Mouse (Mus musculus): Measurements from ENCODE around the gene Gm16253. TPM values are rescaled to one million over a fixed set of nuclear protein-coding genes. Genes with fewer than 3 reads are reported as not detected.
"Not testable (repeated sequence)": the region's sequence is repeated elsewhere in the genome, so short reads cannot be mapped to it uniquely, and the experiment has no call there.

The Gm16253 gene
- total RNA-seq, 2 experiments from 2014 or later = 1.1 TPM; not detected in 1

DNA sequence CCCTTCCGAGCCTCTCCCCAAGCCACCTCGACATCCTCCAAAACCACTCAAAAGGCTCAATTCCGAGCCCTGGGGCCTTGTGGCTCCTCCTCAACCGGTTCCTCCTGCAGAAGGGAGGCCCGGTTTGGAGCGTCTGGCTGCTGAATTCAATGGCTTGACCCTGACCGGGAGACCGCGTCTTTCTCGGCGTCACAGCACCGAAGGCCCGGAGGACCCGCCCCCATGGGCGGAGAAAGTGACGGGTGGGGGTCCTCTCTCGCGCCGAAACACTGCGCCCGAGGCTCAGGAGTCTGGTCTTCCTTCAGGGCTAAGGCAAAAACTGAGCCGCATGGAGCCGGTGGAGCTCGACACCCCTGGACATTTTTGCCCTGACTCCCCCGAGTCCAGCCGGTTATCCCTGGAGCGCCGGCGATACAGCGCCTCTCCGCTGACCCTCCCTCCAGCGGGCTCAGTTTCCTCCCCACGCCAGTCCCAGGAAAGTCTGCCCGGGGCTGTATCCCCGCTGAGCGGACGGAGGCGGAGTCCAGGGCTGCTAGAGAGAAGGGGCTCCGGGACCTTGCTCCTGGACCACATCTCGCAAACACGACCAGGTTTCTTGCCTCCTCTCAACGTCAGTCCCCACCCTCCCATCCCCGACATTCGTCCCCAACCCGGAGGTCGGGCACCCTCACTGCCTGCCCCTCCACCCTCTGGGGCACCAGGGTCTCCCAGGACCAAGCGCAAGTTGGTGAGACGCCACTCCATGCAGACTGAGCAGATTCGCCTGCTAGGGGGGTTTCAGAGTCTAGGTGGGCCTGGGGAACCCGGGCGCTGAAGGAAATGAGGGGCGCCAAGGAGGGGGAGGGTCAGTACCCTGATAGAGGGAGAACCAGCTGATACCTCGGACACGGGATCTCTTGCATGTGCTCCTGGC lies 21.6 kb downstream of the Gm16253 start:
- Histone ChIP-seq H3K4me3 (peak overlapping the region; percentile 75), H3K27ac (peak overlapping the region; percentile 84)
- no peak for TF ChIP-seq CTCF (IDR thresholded peaks at IDR 0.05)
- peak; percentile 85 for DNase-seq
- intact Hi-C loops (cut with DNase I) = loop anchor here (5.0 kb wide), 1 partner anchor 51 kb away; no protein-coding TSS in a partner anchor

DNA sequence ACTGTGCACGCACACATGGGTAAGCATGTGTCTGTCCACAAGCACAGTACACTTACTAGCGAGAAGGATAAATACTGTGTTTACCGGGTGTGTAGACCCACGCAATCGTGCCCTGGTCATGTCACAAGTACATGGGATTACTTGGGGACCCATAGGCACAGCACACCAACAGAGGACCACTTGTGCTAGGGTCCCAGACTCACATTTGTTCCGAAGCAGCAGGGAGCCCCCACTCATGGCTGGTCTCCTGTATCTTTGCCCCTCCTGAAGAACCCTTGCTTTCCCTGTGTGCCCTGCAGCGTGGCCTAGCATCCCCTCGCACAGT lies 22.2 kb downstream of the Gm16253 start:
- intact Hi-C loops (cut with DNase I) = loop anchor here (5.0 kb wide), 1 partner anchor 52 kb away; no protein-coding TSS in a partner anchor
- no peak for DNase-seq
- no peak overlapping the region for H3K27ac ChIP-seq
- H3K4me3 ChIP-seq = no peak overlapping the region
- no peak for TF ChIP-seq CTCF (IDR thresholded peaks at IDR 0.05)

DNA sequence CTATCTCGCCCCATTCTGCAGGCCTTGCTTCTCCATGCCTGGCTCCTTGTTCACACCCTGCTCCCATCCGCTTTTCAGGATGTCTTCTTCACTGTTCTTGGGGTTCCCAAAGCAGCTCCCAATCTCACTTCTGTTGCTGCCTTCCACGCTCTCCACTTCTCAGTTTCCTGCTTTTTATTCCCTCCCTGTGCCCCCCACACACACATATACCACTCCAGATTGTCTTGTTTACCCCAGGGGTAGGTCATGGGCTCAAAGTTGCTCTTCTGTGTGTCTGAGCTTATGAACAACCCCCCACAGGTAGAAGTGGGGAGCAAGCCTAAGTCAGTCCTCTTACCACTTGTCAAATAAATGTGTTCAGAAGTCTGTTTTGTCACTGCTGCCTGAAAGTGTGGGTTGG lies 22.6 kb downstream of the Gm16253 start:
- Histone ChIP-seq H3K4me3 (no peak overlapping the region), H3K27ac (no peak overlapping the region)
- TF ChIP-seq CTCF (IDR thresholded peaks at IDR 0.05) = no peak
- intact Hi-C loops (cut with DNase I) = loop anchor here (5.0 kb wide), 1 partner anchor 52 kb away; no protein-coding TSS in a partner anchor
- DNase-seq = no peak

DNA sequence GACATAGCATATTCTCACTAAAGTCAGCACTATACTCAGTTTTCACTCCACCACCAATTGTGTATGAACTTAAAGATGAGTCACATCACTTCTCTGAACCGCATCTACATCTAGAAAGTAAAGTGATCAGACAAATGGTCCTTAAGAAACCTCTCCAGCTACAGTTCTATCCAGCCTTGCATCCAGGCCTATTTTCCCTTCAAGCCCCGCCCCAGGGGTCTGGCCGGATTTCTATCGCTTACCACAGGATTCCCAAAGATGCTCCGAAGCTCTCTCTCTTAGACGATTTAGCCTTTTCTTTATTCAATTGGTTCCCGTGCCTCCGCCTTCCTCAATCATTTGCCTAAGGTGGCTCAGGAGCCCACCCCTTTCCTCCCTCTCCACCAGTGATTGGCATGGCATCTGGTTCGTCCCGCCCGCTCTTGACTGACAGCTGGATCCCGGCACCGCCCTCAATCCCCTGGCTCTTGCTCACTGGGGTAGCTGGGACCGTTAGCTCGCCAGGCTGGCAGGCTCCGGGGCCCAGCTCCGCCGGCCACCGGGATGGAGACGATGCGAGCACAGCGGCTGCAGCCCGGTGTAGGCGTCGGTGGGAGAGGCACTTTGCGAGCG lies 24.0 kb downstream of the Gm16253 start, which contains the start of gene Lix1l:
Gene Lix1l (plus strand): TSS at position 511 of the 612 bp plus-strand sequence.
- Histone ChIP-seq H3K4me3 (peak within 1 kb of the TSS; percentile 90), H3K27ac (peak within 1 kb of the TSS; percentile 89)
- DNase-seq = peak; percentile 96
- intact Hi-C loops (cut with DNase I) = loop anchor here (2.0 kb wide), 1 partner anchor 28 kb away; the partner anchor contains the start of gene Rbm8a
- no peak for TF ChIP-seq CTCF (IDR thresholded peaks at IDR 0.05)

DNA sequence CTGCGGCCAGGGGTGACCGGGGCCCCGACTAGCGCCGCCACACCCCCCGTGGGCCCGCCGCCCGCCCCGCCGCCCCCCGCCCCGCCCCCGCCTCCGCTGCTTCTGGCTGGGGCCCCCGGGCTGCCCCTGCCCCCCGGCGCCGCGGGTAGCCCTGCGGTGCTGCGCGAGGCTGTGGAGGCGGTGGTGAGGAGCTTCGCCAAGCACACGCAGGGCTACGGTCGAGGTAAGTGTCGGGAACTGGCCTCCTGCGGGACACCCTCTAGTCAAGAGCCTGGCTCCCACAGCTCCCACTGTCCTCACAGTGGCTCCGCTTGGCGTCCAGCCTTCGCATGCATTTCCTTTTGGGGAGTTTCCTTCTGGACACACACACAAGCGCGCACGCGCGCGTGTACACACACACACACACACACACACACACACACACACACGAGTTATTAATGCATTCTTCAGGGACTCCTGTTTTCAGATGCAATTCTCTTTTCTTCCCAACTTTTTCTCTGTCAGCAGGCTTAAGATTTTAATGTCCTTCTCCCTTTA lies 24.5 kb downstream of the Gm16253 start:
- DNase-seq = peak; percentile 82
- Histone ChIP-seq H3K27ac (peak overlapping the region; percentile 89), H3K4me3 (peak overlapping the region; percentile 90)
- no peak for TF ChIP-seq CTCF (IDR thresholded peaks at IDR 0.05)
- intact Hi-C loops (cut with DNase I) = loop anchor here (2.0 kb wide), 1 partner anchor 27 kb away; the partner anchor contains the start of gene Rbm8a

DNA sequence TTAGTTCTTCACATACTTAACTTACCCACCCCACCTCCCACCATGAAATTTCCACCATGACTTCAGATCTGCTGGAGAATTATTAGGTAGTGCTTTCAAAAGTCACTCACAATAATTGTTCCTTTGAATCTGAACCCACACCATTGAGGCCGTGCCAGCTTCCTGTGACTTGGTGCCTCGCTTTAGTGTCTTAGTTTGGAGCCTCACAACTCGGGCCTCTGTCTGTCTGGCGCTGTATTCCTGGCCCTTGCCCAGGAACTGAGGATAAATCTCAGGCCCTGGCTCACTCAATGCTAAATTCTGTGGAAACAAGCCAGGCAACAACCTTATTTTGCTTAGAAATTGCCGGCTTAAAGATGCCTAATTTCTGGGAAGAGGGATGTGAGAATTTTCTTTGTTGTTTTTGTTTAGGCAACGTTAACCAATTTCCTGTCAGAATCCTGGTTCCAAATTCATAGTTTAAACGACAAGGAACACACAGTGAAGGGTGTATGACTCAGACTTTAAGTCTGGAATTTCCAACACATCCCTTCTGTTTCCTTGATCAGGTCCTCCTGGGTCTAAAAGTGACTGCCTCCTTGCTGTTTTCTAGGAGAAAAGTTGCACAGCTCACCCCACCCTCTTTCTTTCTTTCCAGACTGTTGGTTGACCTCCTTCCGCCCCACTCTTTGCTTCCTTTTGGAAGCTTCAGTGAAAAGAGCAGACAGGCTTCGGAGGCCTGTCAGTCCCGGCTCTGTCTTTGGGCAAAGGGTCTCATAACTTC lies 25.3 kb downstream of the Gm16253 start:
- peak overlapping the region; percentile 90 for H3K4me3 ChIP-seq
- H3K27ac ChIP-seq = peak overlapping the region; percentile 89
- no peak for TF ChIP-seq CTCF (IDR thresholded peaks at IDR 0.05)
- DNase-seq = peak; percentile 46
- intact Hi-C loops (cut with DNase I) = loop anchor here (2.0 kb wide), 1 partner anchor 27 kb away; the partner anchor contains the start of gene Rbm8a

DNA sequence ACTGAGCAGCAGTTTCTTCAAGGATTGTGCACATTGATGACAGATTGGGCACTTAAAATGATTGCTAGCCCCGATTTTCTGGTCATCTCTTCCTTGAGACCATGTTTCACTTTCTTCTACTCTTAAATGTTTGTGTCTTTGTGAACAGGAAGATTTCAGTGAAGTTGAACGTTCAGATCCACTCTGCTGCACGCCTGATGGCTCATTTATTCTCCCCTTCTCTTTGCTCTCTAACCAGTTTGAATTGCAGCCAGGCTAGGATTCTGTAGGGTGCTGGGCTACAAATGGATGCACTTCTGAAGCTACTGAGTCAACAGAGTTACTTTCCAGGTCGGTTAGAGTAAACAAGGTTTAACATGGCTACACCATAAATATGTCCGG lies 25.9 kb downstream of the Gm16253 start:
- DNase-seq = no peak
- Histone ChIP-seq H3K4me3 (peak overlapping the region; percentile 90), H3K27ac (peak overlapping the region; percentile 89)
- no peak for TF ChIP-seq CTCF (IDR thresholded peaks at IDR 0.05)
- intact Hi-C loops (cut with DNase I) = no loop called here

DNA sequence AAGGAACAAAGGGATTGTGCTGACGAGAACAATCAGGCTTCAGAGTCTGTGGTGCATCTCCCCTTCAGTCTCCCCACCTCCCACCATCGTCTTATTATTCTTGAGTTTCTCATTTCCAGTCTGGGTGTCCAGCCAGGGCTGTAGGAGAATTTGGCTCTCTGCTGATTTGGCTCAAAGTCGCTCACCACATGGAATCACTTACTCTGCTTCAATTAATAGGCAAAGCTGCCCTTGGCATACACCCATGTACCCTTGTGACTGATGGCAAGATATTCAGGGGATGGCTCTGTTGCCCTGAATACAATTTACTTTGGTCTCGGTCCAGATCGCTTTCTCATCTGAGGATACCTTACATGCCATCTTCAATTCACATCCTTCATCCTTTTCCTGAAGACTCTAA lies 26.5 kb downstream of the Gm16253 start:
- intact Hi-C loops (cut with DNase I) = no loop called here
- Histone ChIP-seq H3K27ac (peak overlapping the region; percentile 89), H3K4me3 (peak overlapping the region; percentile 90)
- DNase-seq = no peak
- no peak for TF ChIP-seq CTCF (IDR thresholded peaks at IDR 0.05)

DNA sequence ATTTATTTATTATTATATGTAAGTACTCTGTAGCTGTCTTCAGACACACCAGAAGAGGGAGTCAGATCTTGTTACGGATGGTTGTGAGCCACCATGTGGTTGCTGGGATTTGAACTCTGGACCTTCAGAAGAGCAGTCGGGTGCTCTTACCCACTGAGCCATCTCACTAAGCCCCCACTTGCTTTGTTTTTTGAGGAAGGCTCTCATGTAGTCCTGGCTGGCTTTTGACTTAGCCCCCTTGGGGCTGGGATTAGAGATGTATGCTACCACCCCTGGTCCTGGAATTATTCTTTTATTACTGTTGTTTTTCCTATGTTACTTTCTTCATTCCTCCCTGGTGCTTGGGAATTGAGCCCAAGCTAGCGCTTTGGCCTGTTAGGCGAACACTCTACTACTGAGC lies 29.2 kb downstream of the Gm16253 start:
- H3K27ac ChIP-seq; intact Hi-C loops (cut with DNase I); DNase-seq; H3K4me3 ChIP-seq: not testable (repeated sequence)

DNA sequence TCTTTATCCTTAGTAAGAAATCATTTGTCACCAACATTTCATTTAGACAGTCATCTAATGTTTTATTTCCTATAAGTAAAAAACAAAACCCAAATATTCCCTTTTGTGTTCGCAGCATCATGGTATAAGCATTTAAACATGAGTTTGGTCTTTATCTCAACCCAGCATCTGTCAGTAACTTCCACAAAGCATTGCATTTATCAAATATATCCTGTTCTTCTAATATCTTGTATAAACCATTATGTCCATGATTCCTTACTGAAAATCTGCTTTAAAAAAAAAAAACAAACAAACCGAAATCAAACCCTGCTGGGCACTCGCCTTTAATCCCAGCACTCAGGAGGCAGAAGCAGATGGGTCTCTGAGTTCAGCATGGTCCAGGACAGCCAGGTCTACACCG lies 29.8 kb downstream of the Gm16253 start:
- no peak overlapping the region for H3K27ac ChIP-seq
- no peak for TF ChIP-seq CTCF (IDR thresholded peaks at IDR 0.05)
- DNase-seq = no peak
- H3K4me3 ChIP-seq = no peak overlapping the region
- intact Hi-C loops (cut with DNase I) = no loop called here

DNA sequence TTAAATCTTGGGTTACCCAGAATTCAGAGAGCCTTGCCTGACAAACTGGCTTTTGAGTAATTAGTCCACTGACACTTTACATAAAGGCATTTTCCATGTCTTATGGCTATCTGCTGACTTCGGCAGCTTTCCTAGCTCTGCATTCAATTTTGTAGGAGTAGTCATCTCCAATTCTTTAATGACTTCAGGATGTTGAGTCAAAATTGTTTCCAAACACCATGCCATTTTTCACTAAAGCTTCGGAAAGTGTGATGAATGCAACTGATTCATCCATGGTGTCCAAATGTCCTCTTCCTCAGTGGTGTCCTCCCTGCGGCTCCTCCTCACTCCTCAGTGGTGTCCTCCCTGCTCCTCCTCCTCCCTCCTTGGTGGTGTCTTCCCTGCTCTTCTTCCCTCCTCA lies 41.2 kb downstream of the Gm16253 start:
- no peak overlapping the region for H3K27ac ChIP-seq
- intact Hi-C loops (cut with DNase I) = no loop called here
- no peak for TF ChIP-seq CTCF (IDR thresholded peaks at IDR 0.05)
- DNase-seq = no peak
- H3K4me3 ChIP-seq = no peak overlapping the region

DNA sequence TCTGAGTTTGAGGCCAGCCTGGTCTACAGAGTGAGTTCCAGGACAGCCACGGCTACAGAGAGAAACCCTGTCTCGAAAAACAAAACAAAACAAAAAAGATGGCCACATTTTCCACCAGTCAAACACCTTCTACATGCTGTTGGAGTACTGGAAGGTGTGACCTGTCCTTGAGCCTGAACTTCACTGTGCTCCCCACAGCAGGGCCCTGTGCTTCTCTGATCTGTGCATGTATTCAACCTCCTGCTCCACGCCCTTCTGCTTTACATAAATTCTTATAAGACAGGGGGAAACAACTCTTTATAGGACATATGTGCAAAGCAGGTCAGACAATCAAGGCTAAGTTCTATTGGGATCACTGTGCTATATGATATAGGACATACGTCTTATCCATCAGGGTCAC lies 46.4 kb downstream of the Gm16253 start:
- no peak for TF ChIP-seq CTCF (IDR thresholded peaks at IDR 0.05)
- no peak overlapping the region for H3K4me3 ChIP-seq
- DNase-seq = no peak
- H3K27ac ChIP-seq = no peak overlapping the region
- intact Hi-C loops (cut with DNase I) = no loop called here

Measured in gastrocnemius, adult 2 months (tissue).